Mouse (Mus musculus) gastrocnemius, postnatal 25 days (tissue): ENCODE results near the gene Olig3. TPM values are rescaled to one million over a fixed set of nuclear protein-coding genes. Genes with fewer than 3 reads are reported as not detected.

Experiments
- DNase-seq: peaks from one replicate; pipeline ENCODE4 v3.0.0; 2022
- long read RNA-seq, 2 experiments: library from polyadenylated mRNA; stranded (forward); transcript quantifications; one replicate each; pipeline ENCODE4 v2.0.0; 2021
- total RNA-seq, 2 experiments: library from RNA; stranded (reverse); gene quantifications; 1 replicate in 1 of 2; 2 replicates in 1 of 2; pipeline ENCODE4 v1.2.3; 2021

Gene Olig3
- total RNA-seq, result not detected
- long read RNA-seq, experiment 1, result 0 reads
- long read RNA-seq, experiment 2, result 0 reads

DNA sequence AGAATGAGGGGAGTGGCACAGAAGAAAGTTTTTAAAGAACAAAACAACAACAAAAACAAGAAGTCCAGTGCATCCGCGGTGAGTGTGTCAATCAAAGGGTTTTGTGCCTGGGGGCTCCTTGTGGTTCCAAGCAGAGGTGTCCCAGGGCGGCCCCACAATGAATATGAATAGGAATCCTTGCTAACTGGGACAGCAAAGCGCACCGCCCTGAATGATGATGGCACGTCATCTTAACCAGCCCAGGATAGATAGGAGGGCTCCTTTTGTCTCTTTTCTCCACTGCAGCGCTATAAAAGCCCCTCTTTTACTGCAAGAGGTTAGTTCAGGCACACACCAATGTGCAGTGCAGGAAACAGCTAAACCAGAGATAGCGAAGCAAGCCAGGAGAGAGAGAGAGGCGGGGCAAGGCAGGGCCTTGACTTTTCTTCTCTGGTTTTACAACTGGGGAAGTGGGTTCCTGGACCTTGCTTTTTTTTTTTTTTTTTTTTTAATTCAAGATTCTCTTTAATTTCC, at the start of gene Olig3:
Gene Olig3, plus strand, starts transcription at position 463 of the 513 bp plus-strand sequence.
- DNase-seq, result no peak

DNA sequence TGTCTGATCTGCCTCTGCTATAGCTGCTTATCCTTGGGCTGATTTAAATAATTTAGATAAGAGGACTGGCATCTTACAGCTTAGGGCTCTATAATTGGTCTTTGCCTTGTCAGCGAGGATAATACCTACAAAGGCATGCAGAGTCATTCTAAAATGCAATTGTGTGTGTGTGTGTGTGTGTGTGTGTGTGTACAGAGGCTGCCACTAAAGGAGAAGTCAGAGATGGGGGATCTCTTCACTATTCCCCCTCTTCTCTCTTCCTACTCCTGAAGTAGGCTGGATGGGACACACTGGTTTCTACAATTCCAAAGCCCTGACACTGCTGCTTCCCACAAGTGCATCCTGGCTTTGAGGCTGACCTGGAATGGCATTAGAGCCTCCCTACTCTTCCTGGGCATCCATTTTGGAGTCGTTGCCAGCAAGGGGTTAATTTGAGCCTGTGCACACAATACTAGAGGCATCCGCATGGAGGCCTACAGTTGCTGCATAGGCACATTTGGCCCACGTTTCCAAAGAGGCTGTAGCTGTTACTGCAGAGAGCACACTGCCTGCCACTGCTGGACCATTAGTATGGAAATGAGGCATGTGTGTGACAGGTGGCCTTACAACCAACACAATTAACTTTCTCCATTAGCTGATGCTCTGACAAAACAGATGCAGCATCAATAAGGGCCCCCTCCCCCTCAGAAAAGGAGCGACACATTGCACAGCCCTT, 46.5 kb upstream of the Olig3 start:
- no peak for DNase-seq

DNA sequence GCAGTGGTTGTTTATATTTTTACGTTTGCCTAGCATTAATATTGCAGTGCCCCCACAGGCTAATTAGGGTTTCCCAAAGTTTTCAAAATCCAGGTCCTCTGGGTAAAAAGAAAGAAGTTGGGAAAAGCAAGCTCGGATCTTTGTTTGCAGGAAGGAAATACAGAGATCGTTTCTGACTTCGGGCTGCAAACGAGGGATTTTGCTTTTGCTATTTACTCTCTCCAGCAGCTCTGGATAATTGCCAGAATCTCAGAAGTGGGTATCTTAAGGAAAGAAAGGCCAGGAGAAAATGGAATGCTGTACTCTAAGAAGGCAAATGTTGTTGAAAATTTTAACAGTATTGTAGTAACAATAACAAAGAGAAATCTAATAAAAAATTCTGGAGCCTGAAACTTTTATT, 45.9 kb upstream of the Olig3 start:
- no peak for DNase-seq

DNA sequence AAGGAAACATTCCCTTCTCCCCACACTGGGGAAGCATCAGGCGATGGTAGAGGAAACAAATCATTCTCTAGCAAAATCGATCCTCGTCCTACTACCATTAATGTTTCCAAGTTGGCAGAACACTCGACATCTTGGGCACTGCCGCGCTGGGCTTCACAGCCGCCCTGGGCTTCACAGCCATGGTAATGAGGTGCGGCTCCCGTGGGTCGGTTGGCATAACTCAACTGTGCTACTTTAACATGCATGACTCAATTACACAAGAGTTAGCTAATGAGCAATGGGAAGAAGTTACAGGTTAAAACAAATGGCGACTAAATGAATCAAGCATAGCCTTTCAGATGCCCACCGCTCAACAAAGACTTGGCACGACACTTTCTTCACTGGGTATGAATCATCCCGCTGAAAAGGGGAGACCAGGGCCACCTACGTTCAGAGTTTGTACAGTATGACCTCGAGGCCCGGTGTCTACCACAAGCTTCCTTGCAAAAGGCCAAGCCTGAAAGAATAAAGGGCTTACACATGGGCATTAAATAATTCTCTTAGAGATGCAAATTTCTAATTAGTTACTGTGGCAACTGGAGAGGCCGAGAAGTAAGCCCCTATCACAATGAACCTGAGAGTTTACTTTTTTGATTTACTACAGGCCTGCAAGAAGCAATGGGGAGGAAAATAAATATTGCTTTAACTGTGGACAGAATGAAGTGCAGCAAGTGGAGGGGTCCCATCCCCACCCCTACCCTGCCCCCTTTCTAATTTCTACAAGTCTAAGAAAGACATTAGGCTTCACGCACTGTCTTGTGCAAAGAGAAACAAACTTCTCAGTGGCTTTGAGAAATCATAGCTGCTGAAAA, 38.1 kb upstream of the Olig3 start:
- no peak for DNase-seq

DNA sequence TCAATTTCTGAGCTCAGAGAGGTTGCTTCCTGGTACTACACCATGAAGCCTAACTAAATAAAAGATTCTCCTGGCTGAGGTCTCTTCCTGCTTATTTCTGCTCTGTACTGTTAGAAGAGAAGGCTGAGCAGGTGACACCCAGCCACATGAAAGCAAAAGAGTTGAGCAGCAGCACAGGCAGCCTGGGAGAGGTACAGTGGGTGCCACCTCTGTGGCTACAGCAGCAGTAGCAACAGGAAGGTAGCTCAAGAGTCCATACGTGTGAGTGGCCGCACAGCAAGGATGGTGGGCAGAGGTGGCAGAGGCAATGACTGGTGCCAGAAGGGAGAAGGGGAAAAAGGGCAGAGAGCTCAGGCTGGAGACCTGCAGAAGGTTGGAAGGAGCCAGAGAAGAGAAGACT, 34.6 kb upstream of the Olig3 start:
- DNase-seq, result peak; percentile 10

DNA sequence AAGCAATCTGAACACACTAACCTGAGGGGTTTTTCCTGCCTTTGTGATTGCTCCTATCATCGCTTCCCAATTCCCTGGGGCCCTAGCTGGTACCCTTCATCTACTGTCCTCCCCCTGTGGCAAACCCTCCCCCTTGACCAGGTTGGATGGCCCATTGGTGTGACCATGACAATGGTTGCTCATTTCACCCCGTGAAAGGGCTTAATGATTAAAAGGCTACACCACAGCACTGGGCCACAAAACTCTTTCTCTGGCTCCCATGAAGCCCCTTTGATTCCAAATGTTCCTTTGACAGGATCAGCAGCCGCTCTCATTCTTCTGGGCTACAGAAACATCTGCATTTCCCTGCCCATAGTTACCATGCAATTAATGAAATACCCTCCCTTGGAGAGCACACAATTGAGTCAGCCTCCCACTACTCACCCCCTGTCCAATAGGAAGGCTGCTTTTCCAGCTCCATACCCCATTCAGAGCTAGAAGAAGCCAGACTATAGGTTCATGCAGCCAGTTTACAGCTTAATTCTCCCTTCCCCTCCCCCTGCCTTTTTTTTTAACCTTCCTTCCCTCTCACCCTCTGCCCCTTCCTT, 27.0 kb upstream of the Olig3 start:
- DNase-seq, result no peak

DNA sequence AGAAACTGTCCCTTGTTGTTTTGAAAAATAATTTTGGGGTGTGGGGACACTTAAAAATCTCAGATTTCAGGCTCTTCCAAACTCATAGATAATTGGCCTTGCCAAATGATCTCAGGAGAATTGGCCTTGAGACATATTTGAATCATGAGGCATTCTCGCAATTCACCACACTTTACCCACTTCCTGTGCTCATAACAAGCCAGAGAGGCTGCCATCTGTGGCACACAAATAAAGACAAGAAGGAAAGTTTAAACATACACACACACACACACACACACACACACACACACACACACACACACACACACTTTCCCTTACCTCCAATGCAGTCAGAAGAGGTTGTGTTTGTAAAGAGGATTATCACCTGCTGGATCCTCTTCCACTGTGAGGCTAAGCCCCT, 22.9 kb upstream of the Olig3 start:
- DNase-seq, result no peak

DNA sequence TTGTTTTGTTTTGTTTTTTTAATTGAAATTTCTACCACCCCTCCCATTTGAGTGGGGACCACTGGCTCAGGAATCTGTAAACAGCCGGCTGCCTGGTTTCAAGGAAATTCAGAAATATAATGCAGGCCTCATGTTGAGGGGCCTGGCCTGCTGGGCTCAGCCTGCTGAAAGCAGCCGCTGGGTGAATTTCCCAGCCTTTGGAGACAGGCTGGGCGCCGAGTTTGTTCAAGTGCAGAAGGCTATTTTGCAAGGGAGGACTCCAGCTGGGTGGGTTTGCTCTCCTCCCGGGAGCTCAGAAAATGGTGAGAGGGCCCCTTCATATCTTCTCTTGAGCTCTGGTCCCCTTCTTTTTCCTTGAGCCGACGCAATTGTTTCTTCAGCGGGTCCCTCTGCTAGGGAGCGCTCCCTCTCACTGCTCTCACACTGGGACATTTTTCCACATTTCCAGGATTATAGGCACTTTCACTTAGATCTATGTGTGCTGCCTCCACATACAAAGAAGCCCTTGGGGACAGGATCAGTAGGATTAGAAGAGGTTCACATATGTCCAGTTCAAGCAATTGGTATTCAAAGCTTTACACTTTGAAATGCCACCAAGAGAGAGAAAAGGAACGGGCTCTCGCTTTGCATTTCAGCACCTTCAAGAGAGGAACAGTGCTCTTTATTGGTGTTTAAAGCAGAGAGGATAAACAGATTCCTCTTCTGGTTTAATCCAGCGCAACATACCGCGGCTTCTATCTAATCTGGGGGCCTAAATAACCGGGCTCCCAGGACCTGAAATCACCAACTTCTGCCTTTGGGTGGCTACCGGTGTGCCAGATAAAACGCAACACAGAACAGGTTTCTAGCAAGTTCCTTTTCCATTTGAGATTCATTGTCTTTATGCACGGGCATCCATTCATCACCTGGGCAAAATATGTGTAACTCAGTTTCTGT, 17.4 kb upstream of the Olig3 start:
- no peak for DNase-seq

DNA sequence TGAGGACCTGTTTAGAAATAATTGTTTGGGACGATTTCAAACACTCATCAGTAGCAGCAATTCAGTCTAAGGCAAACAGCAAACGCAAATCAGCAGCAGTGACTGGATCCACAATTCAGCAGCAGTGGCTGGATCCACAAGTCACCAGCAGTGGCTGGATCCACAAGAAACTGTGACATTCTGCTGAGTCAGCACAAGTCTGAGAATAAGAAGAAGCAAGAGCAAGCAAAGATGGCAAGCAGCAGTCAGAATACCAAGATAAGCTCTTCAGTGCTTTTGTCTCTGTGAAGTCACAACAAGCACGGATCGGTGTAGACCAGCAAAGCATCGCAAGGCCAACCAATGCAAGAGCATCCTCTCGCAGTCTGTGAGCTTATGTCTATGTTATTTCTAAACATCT, 12.3 kb upstream of the Olig3 start:
- no peak for DNase-seq

DNA sequence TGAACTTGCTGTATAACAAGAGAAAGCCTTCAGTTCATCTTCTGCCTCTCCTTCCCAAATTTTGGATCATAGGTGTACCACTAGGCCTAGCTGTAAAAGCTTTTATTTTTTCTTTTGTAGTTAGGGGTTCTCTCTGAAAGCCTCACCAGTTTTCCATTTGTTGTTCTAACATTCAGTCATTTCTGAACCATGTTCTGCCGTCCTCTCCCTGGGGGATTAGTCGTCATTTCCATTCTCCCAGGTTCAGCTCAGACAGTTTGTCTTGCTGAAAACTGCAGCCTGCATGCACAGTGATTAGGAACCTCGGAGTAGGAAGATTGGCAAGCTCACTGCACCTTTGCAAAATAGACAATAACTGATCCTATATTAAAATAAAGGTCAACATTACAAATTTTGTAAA, 7.0 kb upstream of the Olig3 start:
- no peak for DNase-seq

DNA sequence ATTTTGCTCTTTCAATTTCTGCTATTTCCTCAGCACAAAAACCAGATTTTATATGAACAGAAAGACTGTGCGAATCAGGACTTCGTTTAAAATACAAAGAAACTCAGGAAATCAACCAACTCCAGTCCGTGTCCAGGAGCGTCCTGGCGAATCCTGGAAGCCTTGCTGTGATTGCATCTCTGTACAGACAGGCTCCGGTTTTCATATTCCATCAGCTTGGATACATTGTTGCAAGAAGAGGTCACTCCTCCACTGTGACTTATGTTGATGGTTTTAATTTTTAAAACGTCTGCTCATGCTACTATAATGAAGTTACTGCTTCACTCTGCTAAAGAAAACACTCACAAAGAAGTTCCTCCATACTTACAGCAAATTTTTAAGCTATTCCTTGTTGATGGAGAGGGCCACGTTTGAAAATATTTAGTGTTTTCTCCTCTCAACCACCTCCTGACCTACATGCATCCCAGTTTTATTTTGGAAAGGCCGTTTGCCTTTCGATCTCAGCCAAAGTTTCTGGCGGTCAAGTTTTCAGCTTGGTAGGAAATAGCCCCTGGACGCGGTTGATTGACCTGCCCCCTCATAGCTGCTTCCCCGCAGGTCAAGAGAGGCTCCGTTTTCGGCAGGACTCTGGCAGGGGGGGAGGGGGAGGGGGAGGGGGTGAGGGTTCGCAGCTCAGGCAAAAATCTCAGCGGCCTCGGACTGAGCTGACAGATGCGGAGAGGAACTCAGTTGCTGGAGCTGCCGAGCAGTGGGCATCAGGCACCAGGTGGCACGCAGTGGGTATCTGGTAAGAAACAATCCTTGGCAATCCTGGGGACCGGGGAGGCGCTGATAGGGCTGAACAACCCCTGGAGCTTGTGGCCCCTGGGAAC, 4.1 kb upstream of the Olig3 start:
- DNase-seq, result no peak

DNA sequence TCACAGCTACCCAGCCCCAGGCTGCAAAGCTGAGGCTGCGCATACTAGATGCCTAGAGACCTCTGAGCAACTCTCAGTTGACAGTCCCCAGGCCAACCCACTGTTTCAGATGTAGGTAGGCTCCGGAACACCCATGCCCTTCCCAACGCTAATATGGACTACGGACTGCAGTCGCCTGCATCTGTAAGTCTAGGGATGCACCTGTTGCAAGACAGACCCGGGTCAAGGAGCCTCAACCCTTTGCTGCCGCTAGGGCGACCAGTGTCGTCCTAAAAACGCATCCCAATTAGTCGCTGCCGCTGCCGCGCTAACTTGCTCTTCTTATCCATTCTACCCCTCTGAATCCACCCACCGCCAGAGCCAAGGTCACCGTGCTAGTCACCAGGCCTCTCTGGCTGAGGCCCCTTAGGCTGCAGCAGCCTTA, 3.4 kb upstream of the Olig3 start:
- no peak for DNase-seq

DNA sequence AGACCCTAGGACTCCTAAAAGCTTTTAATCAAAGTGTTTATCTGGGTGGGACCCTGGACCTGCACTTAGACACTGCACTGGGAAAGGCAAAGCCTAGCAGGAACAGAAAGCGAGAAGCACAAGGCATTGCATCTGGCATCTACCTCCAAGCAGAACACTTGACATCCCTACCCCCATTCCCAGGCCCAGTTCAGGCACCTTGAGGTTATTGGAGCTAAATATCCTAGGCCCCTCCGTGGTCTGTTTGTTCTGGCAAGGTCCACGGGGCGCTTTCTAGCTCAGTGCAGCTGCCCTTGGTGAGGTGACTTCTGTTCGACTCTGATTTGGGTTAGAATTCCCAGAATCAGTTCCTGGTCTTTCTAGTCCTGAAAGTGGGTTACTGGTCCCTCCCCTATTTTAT, 2.7 kb upstream of the Olig3 start:
- DNase-seq, result no peak

DNA sequence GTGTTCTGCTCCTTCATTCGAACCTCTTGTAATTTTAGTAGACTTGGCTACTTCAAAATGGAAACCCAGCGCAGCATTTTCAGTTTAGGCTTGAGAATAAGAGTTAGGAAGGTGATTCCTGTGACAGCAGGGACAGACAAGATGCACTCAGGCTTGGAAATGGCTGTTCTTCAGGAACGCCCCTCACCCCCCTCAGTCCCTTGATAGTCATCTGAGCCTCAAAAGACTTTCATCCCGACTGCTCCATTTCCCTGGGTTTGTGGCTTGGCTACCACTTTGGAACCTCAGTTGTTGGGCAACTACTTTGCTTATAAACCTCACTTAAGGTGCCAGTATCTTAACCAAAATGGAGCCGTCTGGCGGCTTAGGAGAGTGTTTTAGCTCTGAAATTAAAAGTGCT, 2.2 kb upstream of the Olig3 start:
- no peak for DNase-seq

DNA sequence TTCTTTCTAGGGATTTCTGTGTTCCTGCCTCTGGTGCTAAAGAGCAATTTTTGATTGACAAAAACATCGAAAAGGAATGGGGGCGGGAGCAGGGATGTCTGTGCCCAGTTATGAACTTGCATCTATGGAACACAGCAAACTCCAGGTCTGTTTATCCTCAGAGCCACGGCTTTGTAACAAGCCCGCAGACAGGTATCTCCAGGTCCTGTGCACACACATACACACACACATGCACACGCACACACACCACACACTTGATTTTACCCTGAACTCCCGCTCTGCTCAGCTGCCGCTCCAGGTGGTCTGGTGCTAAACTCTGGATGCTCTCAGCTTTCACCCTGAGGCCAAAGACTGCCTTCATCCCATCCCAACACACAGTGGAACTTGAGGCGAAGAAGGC, 1.3 kb upstream of the Olig3 start:
- no peak for DNase-seq

DNA sequence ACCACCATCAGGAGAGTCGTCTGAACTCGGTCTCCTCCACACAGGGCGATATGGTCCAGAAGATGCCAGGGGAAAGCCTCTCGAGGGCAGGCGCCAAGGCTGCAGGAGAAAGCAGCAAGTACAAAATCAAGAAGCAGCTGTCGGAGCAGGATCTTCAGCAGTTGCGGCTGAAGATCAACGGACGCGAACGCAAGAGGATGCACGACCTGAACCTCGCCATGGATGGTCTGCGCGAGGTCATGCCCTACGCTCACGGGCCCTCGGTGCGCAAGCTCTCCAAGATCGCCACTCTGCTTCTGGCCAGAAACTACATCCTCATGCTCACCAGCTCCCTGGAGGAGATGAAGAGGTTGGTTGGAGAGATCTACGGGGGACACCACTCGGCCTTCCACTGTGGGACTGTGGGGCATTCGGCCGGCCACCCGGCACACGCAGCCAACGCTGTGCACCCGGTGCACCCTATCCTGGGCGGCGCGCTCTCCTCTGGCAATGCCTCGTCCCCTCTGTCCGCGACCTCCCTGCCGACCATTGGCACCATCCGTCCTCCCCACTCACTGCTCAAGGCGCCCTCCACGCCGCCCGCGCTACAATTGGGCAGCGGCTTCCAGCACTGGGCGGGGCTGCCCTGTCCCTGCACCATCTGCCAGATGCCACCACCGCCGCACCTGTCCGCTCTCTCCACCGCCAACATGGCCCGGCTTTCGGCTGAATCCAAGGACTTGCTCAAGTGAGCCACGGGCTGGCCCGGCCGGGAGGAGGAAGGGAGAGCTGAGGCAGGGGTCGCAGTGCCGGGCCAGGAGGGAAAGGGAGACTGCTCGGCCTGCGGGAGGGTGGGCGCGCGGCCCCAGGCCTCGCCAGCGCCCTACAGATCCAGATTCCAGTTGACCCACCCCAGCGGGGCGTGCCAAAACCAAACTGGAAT, 648 bp downstream of the Olig3 start:
- no peak for DNase-seq

DNA sequence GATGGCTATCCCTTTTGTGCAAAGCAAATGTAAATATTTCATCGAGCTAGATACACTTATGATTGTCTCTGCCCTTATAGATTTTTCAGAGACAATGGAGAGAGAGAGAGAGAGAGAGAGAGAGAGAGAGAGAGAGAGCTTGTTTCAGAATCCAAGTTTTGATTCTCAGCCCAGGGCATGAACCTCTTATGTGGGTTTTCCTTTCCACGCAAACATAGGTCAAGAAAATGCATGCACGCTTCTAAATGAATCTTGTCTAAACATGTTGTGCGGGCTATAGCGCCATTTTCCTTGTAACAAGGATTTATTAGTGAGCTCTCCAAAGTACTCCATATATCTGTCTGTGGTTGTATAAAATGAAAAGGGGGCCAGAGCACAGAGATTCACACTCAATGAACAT, 1.5 kb downstream of the Olig3 start:
- no peak for DNase-seq

DNA sequence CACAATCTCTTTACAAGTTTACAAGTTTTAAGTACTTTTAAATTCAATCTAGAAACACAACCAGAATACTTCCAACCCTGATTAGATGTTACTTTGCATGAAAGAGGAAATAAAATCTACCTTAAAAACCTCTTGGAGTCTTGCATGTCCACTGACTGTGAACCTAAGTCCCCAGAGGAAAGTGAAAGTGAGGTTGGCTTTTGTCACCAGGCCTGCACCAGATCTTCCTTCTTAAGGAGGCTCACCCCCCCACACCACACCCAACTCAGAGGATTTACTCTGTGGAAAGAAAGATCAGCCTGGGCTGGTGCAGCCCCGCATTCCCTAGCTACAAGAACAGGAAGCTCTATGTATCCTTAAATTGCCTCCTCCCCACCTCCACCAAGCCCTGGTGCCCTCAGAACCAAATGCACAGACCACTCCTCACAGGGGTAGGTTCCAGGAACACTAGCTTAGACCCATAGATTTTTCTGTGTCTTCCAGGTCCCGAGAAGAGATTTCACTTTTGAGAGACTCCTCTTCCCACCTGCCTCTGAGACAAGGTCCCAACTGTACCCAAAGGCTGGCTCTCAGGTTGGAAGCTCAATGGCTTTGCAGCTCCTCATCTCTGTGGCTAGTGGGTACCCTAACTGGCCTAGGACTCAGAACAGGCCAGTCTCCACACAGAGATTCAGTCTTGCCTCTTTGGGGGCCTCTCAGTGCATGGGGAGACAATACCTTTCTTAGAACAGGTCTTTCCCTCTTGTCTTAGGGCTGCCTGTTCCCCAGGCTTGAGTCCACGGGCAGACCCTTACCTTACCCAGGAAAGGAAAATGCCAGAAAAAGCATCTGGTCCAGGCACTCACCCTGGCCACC, 4.3 kb downstream of the Olig3 start:
- no peak for DNase-seq
